Comparison of ENCODE assay signal across 27 mouse cellular contexts in the genomic region with DNA sequence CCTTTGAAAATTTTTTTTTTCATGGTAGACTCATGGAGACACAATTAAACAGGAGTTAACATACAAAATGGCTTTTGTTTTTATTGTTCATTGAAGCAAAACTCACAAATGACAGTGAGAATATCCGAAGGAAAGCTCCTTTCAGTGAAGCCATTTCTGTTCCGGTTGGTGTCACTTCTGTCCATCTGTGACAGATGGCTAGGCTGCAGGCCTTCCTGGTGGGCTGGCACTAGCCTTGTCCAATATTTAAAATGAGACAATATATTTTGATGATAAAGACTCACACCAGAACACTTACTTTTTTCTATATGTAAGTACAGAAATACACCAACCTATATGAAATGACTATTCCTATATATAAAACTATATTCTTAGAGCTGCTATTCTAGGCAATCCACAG.
A peak's percentile ranks its signal among the peaks of the same experiment; 100 is the strongest.
DNase-seq lines count a peak whose midpoint lies in the region; ATAC-seq and TF ChIP-seq lines count a peak whose summit lies in the region.
"Had no signal": no experiment of that assay in that cellular context is flagged by ENCODE, and none has a peak within 500 bp of the region (broad histone marks: within the 10 kb centered on the region; RNA-seq: fewer than 3 reads in every experiment).

No protein-coding gene starts in this region.

- no peak overlapping the region for H3K9ac ChIP-seq in kidney, embryonic 15.5 days
- H3K9ac ChIP-seq: embryonic facial prominence, embryonic 12.5 days; forebrain, embryonic 15.5 days; hindbrain, embryonic 12.5 days; limb, embryonic 12.5 days; liver, embryonic 15.5 days; lung, embryonic 14.5 days had no signal

- H3K4me1 ChIP-seq in kidney, embryonic 15.5 days: no peaks in the 10 kb centered on the region
- no peaks in the 10 kb centered on the region for H3K4me1 ChIP-seq in kidney, adult 2 months (ENCODE audit: control insufficient read depth, insufficient read depth, low read length)
- H3K4me1 ChIP-seq: embryonic facial prominence, embryonic 12.5 days; forebrain, embryonic 15.5 days; hindbrain, embryonic 12.5 days; limb, embryonic 12.5 days; liver, embryonic 15.5 days had no signal

- no peak overlapping the region for H3K27ac ChIP-seq in kidney, embryonic 15.5 days
- no peak overlapping the region for H3K27ac ChIP-seq in kidney, adult 2 months (ENCODE audit: insufficient read depth, low read depth, low read length)
- H3K27ac ChIP-seq: embryonic facial prominence, embryonic 12.5 days; forebrain, embryonic 15.5 days; hindbrain, embryonic 12.5 days; limb, embryonic 12.5 days; liver, embryonic 15.5 days had no signal

- ATAC-seq in cerebellum, adult (ENCODE audit: insufficient number of reproducible peaks, low FRiP score, low TSS enrichment): 0 out of 2 replicates have a peak, but pooled peaks have one; percentile 58
- ATAC-seq in kidney, embryonic 15.5 days (replicated peaks; ENCODE audit: low FRiP score): 0 out of 2 replicates have a peak, but pooled peaks have one; percentile 43
- ATAC-seq: activated CD4-positive, CD25-positive, alpha-beta regulatory T cell, adult 4 months; forebrain, embryonic 15.5 days; inflammation-experienced regulatory T-cells, adult 6 months had no signal

- H3K4me3 ChIP-seq in kidney, embryonic 15.5 days (replicated peaks): no peak overlapping the region
- no peak overlapping the region for H3K4me3 ChIP-seq in kidney, adult 2 months (ENCODE audit: insufficient read depth, low read depth, low read length)
- H3K4me3 ChIP-seq: embryonic facial prominence, embryonic 12.5 days; forebrain, embryonic 15.5 days; hindbrain, embryonic 12.5 days; limb, embryonic 12.5 days; liver, embryonic 15.5 days had no signal

- no peaks in the 10 kb centered on the region for H3K27me3 ChIP-seq in kidney, embryonic 15.5 days
- H3K27me3 ChIP-seq in kidney, adult 2 months (replicated peaks; ENCODE audit: control insufficient read depth, insufficient read depth, low read length): no peaks in the 10 kb centered on the region
- H3K27me3 ChIP-seq: CH12.LX; embryonic facial prominence, embryonic 12.5 days; forebrain, embryonic 15.5 days; hindbrain, embryonic 12.5 days; limb, embryonic 12.5 days; liver, embryonic 15.5 days had no signal

- no peaks in the 10 kb centered on the region for H3K9me3 ChIP-seq in kidney, embryonic 15.5 days (replicated peaks)
- H3K9me3 ChIP-seq: embryonic facial prominence, embryonic 12.5 days; forebrain, embryonic 15.5 days; hindbrain, embryonic 12.5 days; limb, embryonic 12.5 days; liver, embryonic 15.5 days had no signal

- WGBS in kidney, embryonic 15.5 days: 59% methylated on average over 2 of the region's 2 CpGs
- 53% methylated on average over 2 of the region's 2 CpGs for WGBS in kidney, adult 2 months

- no peaks in the 10 kb centered on the region for H3K36me3 ChIP-seq in kidney, embryonic 15.5 days
- H3K36me3 ChIP-seq in kidney, adult 2 months (ENCODE audit: control insufficient read depth, insufficient read depth, low read length): no peaks in the 10 kb centered on the region
- H3K36me3 ChIP-seq: embryonic facial prominence, embryonic 12.5 days; forebrain, embryonic 15.5 days; hindbrain, embryonic 12.5 days; limb, embryonic 12.5 days; liver, embryonic 15.5 days had no signal

- no peak for TF ChIP-seq POLR2A in kidney, adult 2 months (IDR thresholded peaks at IDR 0.05; ENCODE audit: low read depth, low read length)

- DNase-seq in cerebellum, adult 11 months: no peak
- no peak for DNase-seq in kidney, adult 2 months
- DNase-seq in cerebellum, adult 9-10 months: peak; percentile 10
- peak; percentile 46 to 51 for DNase-seq in cerebellum, postnatal 36 days
- DNase-seq in heart, adult 8-10 months (ENCODE audit: low spot score): no peak
- DNase-seq in layer of hippocampus, postnatal 36 days: no peak
- DNase-seq: adrenal gland, adult 2 months; adrenal gland, postnatal 36 days; embryo, embryonic 11 days; kidney, adult 18-20 months; kidney, postnatal 10 days; lung, embryonic 14.5 days; lung, postnatal 14 days; midbrain, embryonic 14.5 days; right cerebral cortex, postnatal 25 days; thymus, adult 18-20 months; thymus, postnatal 36 days had no signal

- TF ChIP-seq CTCF in kidney, adult 2 months (conservative IDR thresholded peaks at IDR 0.05; ENCODE audit: insufficient read depth, insufficient read length, low read depth, low read length): no peak

- no peak overlapping the region for H3K4me2 ChIP-seq in kidney, embryonic 15.5 days
- H3K4me2 ChIP-seq: embryonic facial prominence, embryonic 12.5 days; forebrain, embryonic 15.5 days; hindbrain, embryonic 12.5 days; limb, embryonic 12.5 days; liver, embryonic 15.5 days; lung, embryonic 14.5 days had no signal

Comparison
In these comparisons a context has a peak if more than half of its experiments do, and no peak if none do; other contexts are left out.
1. DNase-seq: peak in cerebellum, adult 9-10 months (single experiment) and cerebellum, postnatal 36 days (2 of 2); none in cerebellum, adult 11 months (single experiment), kidney, adult 2 months (single experiment), heart, adult 8-10 months (single experiment) and layer of hippocampus, postnatal 36 days (0 of 2).